Mouse (Mus musculus) activated CD4-positive, CD25-positive, alpha-beta regulatory T cell, adult 4 months (primary cell): ENCODE measurements around the gene Pcsk4. TPM values are rescaled to one million over a fixed set of nuclear protein-coding genes. Genes with fewer than 3 reads are reported as not detected.
"Not testable (repeated sequence)": the region's sequence is repeated elsewhere in the genome, so short reads cannot be mapped to it uniquely, and the experiment has no call there.

Experiments
- ATAC-seq: one replicate; pipeline ENCODE4 v1.8.0; 2017
- polyA plus RNA-seq, 2 experiments: library from polyadenylated mRNA; unstranded; fragments of 100-300 nt; shearing (Covaris generic); gene quantifications; one replicate each; pipeline ENCODE4 v1.2.1; 2017

The Pcsk4 gene
- polyA plus RNA-seq, 2 experiments from 2014 or later = 6.7 to 11.9 TPM

- ATAC-seq = no peak
Measured at GRCm38 (mm10) chr10:80347514-80347967, 18.2 kb upstream of the Pcsk4 start.

DNA sequence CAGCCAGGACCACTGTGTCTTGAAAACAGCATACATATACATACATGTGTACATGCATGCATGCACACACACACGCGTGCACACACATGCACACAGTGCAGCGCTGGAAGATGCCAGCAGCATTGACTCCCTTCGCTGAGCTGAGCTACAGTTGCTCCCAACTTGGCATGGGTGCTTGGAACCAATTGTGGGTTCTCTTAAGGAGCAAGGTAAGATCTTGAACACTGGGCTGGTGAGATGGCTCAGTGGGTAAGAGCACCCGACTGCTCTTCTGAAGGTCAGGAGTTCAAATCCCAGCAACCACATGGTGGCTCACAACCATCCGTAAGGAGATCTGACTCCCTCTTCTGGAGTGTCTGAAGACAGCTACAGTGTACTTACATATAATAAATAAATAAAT is 16.6 kb upstream of the Pcsk4 start:
- not testable (repeated sequence) for ATAC-seq

DNA sequence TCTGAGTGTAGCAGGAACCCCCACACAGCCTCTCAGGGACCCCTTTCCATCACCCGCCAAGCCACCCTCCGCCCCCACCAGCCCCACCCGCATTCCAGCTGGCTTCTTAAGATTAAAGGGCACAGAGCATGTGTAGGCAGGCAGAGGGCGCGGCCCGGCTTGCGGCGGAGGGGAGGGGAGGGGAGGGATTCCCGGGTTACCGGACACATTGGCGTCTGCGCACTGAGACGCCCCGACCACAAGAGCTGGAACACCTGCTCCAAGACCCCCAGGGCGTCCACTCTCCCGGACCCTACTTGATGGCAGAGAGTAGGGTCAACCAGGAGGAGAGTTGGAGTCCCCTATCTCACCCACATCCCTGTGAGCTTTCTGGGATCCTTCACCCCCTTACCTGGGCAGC is 15.8 kb upstream of the Pcsk4 start:
- ATAC-seq = no peak

- no peak for ATAC-seq
Measured at GRCm38 (mm10) chr10:80344131-80344661, 14.9 kb upstream of the Pcsk4 start.

- ATAC-seq = no peak
Measured at GRCm38 (mm10) chr10:80343425-80343895, 14.2 kb upstream of the Pcsk4 start.

GRCm38 (mm10) chr10:80342749-80343424 is 13.6 kb upstream of the Pcsk4 start:
- ATAC-seq = peak; percentile 58

GRCm38 (mm10) chr10:80342305-80342748 is 13.0 kb upstream of the Pcsk4 start:
- ATAC-seq = no peak

DNA sequence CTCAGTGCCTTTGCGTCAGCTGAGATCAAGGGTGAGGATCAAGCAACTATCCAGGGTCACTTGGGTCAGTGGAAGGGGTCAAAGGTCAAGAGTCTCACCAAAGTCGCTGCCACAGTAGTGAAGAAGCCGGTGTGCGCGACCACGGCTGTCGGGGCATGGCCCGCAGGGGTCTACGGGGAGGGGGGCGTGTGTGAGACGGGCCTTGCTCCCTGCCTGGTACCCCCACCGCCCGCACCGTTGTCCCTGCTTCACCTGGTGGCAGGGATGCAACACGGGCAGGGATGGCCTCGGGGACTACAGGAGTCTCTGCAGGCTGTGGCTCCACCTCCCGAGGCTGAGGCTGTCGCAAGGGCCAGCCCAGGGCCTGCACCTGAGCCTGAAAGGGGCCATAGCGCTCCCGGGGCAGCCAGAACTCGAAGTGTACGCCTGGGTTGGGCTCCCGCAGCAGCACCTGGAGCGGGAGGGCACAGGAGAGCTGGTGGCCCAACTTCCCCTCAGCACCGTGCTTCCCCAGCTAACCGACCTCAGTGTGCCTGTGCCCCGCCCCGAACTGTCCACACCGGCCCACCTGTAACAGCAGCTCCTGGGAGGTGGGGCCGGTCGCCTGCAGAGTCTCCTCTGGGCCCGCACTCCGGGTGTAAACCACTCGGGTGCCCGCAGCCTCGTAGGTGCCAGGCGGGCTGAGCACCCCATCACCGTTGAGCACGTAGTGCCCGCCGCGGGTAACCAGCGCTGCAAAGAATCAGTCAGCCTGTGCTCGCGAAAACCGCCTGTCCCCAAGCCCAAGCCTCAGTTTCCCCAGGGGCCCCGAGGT is 12.4 kb upstream of the Pcsk4 start:
- ATAC-seq = no peak

- no peak for ATAC-seq
Measured at GRCm38 (mm10) chr10:80341026-80341425, 11.7 kb upstream of the Pcsk4 start.

DNA sequence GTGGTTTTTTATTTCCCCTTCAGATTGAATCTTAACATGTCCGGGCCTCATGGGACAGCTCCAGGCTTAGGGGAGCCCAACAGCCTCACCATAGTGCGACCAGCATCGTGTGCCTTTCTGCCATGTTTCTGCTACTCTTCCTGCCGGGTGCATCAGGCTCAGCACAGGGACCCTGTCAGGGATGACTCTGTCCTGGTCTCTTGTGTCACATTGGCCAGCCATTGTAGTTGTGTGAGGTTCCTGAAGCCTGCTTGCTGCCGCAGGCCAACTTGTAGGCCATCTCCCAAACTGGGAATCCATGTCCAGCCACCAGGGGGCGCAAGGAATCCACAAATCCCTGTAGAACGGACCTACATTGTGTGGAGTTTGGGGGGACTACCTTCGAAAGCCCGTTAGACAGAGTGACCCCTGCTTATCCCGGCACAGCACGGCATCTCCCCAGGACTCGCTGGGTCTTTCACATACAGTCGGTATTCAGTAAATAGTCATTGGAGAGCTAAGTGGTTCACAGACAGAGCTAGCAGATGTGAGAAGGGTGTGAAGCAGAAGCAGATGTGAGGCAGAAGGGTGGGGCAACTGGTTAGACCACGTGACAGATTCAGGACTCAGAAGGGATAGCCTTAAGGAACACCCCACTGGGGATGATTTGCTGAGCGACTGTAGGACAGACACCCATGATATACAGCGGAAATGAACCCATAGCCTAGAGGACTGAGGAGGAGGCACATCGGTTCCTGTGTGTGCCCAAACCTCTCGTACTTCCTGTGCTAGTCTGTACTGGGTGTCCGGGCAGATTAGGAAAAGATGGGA is 10.8 kb upstream of the Pcsk4 start:
- peak; percentile 31 for ATAC-seq

GRCm38 (mm10) chr10:80336263-80336662 is 7.0 kb upstream of the Pcsk4 start:
- ATAC-seq = no peak

- ATAC-seq = no peak
Measured at GRCm38 (mm10) chr10:80332525-80332989, 3.3 kb upstream of the Pcsk4 start.

- ATAC-seq = no peak
Measured at GRCm38 (mm10) chr10:80331636-80332524, 2.6 kb upstream of the Pcsk4 start.

GRCm38 (mm10) chr10:80330888-80331287 is 1.6 kb upstream of the Pcsk4 start:
- ATAC-seq = no peak

GRCm38 (mm10) chr10:80330084-80330483 is 786 bp upstream of the Pcsk4 start:
- ATAC-seq = no peak

DNA sequence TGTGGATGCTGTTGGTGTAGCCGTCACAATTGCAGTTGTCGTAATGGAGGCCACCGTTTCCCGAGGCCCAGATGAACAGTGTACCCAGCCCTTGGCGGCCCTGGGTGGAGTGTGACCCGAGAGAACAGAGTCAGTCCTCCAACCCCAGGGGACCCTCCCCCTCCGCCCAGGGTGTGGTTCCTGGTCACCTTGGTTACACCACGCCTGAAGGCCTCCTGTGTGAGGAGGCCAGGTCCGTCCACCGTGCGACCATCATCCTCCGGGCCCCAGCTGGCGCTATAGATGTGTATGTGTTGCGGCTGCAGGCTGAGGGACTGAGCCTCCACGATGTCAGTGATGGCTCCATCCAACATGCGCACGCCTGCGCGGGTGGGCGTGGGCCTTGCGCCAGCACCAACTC is 4.3 kb downstream of the Pcsk4 start:
- no peak for ATAC-seq

DNA sequence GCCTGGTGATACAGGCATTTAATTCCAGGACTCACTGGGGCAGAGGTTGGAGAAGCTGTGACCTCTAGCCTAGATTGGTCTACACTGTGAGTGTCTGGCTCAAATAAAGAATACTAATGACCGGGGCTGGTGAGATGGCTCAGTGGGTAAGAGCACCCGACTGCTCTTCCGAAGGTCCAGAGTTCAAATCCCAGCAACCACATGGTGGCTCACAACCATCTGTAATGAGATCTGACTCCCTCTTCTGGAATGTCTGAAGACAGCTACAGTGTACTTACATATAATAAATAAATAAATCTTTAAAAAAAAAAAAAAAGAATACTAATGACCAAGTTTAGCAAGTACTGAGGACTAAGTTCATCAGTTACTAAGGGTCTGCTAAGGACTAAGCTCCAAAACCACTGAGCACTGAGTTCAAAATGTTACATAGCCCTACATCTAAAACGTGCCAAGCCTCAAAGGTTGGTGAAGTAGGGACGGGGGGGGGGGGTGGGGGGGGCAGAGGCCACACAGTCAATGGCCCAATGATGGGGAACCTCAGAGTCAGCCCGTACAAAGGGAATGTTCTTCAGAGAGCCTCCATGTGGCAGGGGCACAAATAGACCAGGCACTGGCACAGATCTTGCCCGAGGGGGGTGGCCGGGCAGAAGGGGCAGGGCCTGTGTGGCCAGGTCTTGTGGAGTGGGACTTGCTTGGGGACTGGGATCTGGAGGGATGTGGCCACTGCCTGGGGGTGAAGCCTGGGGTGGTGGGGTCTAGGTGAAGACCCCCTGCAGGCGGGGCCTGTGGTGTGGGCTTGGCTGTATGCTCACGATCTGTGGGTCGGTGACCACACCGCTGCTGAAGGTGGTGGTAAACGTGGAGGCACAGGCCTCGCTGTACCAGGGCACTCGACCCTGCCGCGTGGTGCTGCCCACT is 4.9 kb downstream of the Pcsk4 start:
- no peak for ATAC-seq

GRCm38 (mm10) chr10:80323261-80324119 is 5.8 kb downstream of the Pcsk4 start:
- ATAC-seq = no peak

GRCm38 (mm10) chr10:80322811-80323211 is 6.5 kb downstream of the Pcsk4 start:
- ATAC-seq = peak; percentile 38
